Mouse (Mus musculus): ENCODE data around the gene Nme7. TPM values are rescaled to one million over a fixed set of nuclear protein-coding genes. Genes with fewer than 3 reads are reported as not detected.

The Nme7 gene
- polyA plus RNA-seq, 1 experiment from 2014 or later: 7.6 TPM

- Histone ChIP-seq H3K27ac (ENCODE audit: low read depth) (0 out of 2 replicates have a peak overlapping the region, but pooled peaks have one; percentile 29), H3K4me3 (ENCODE audit: low read depth, low read length) (no peak overlapping the region), H3K9ac (replicated peaks) (no peak overlapping the region), H3K4me1 (ENCODE audit: insufficient read depth) (peaks cover 15% of the 10 kb centered on the region), H3K27me3 (ENCODE audit: insufficient read depth, low read length) (peaks cover 24% of the 10 kb centered on the region), H3K9me3 (ENCODE audit: low read length) (no peaks in the 10 kb centered on the region), H3K4me2 (ENCODE audit: low read depth, low read length) (no peak overlapping the region), H3K36me3 (replicated peaks; ENCODE audit: insufficient read depth, low read length) (no peaks in the 10 kb centered on the region)
- 65% methylated on average over 13 of the region's 13 CpGs for WGBS (ENCODE audit: insufficient replicate concordance)
- no peak for ATAC-seq
- no peak for DNase-seq
- TF ChIP-seq EP300 (IDR thresholded peaks at IDR 0.05; ENCODE audit: low read depth) (no peak), CTCF (IDR thresholded peaks at IDR 0.05; ENCODE audit: low read depth) (no peak)
Observed at GRCm38 (mm10) chr1:164460921-164461697, 157.2 kb downstream of the Nme7 start.

GRCm38 (mm10) chr1:164461726-164462125 lies 157.8 kb downstream of the Nme7 start:
- no peaks in the 10 kb centered on the region for H3K9me3 ChIP-seq (ENCODE audit: low read length)
- H3K4me3 ChIP-seq (ENCODE audit: low read depth, low read length): no peak overlapping the region
- DNase-seq (no peak), ATAC-seq (no peak)
- peaks cover 22% of the 10 kb centered on the region for H3K27me3 ChIP-seq (ENCODE audit: insufficient read depth, low read length)
- no peak overlapping the region for H3K9ac ChIP-seq (replicated peaks)
- no peaks in the 10 kb centered on the region for H3K36me3 ChIP-seq (replicated peaks; ENCODE audit: insufficient read depth, low read length)
- no peak overlapping the region for H3K4me2 ChIP-seq (ENCODE audit: low read depth, low read length)
- TF ChIP-seq CTCF (IDR thresholded peaks at IDR 0.05; ENCODE audit: low read depth) (no peak), EP300 (IDR thresholded peaks at IDR 0.05; ENCODE audit: low read depth) (no peak)
- 45% methylated on average over 10 of the region's 10 CpGs for WGBS (ENCODE audit: insufficient replicate concordance)
- 0 out of 2 replicates have a peak overlapping the region, but pooled peaks have one; percentile 29 for H3K27ac ChIP-seq (ENCODE audit: low read depth)
- peaks cover 15% of the 10 kb centered on the region for H3K4me1 ChIP-seq (ENCODE audit: insufficient read depth)

- no peaks in the 10 kb centered on the region for H3K4me1 ChIP-seq (ENCODE audit: insufficient read depth)
- TF ChIP-seq EP300 (IDR thresholded peaks at IDR 0.05; ENCODE audit: low read depth) (no peak), CTCF (IDR thresholded peaks at IDR 0.05; ENCODE audit: low read depth) (no peak)
- H3K4me3 ChIP-seq (ENCODE audit: low read depth, low read length): no peak overlapping the region
- no peak overlapping the region for H3K27ac ChIP-seq (ENCODE audit: low read depth)
- DNase-seq: no peak
- no peaks in the 10 kb centered on the region for H3K27me3 ChIP-seq (ENCODE audit: insufficient read depth, low read length)
- H3K36me3 ChIP-seq (replicated peaks; ENCODE audit: insufficient read depth, low read length): no peaks in the 10 kb centered on the region
- WGBS (ENCODE audit: insufficient replicate concordance): 80% methylated on average over 10 of the region's 10 CpGs
- no peak for ATAC-seq
- no peaks in the 10 kb centered on the region for H3K9me3 ChIP-seq (ENCODE audit: low read length)
- H3K9ac ChIP-seq (replicated peaks): no peak overlapping the region
- no peak overlapping the region for H3K4me2 ChIP-seq (ENCODE audit: low read depth, low read length)
Observed at GRCm38 (mm10) chr1:164467406-164467805, 163.5 kb downstream of the Nme7 start.

GRCm38 (mm10) chr1:164468329-164468728 lies 164.4 kb downstream of the Nme7 start:
- Histone ChIP-seq H3K4me3 (ENCODE audit: low read depth, low read length) (no peak overlapping the region), H3K36me3 (replicated peaks; ENCODE audit: insufficient read depth, low read length) (no peaks in the 10 kb centered on the region), H3K27me3 (ENCODE audit: insufficient read depth, low read length) (no peaks in the 10 kb centered on the region), H3K4me2 (ENCODE audit: low read depth, low read length) (no peak overlapping the region), H3K27ac (ENCODE audit: low read depth) (no peak overlapping the region), H3K9me3 (ENCODE audit: low read length) (no peaks in the 10 kb centered on the region), H3K4me1 (ENCODE audit: insufficient read depth) (no peaks in the 10 kb centered on the region), H3K9ac (replicated peaks) (no peak overlapping the region)
- no peak for ATAC-seq
- TF ChIP-seq CTCF (IDR thresholded peaks at IDR 0.05; ENCODE audit: low read depth) (no peak), EP300 (IDR thresholded peaks at IDR 0.05; ENCODE audit: low read depth) (no peak)
- WGBS (ENCODE audit: insufficient replicate concordance): 76% methylated on average over 8 of the region's 8 CpGs
- DNase-seq: no peak

- no peaks in the 10 kb centered on the region for H3K36me3 ChIP-seq (replicated peaks; ENCODE audit: insufficient read depth, low read length)
- TF ChIP-seq EP300 (IDR thresholded peaks at IDR 0.05; ENCODE audit: low read depth): no peak
- TF ChIP-seq CTCF (IDR thresholded peaks at IDR 0.05; ENCODE audit: low read depth): no peak
- H3K4me2 ChIP-seq (ENCODE audit: low read depth, low read length): no peak overlapping the region
- H3K9ac ChIP-seq (replicated peaks): no peak overlapping the region
- WGBS (ENCODE audit: insufficient replicate concordance): 60% methylated on average over 6 of the region's 6 CpGs
- no peak for ATAC-seq
- H3K4me1 ChIP-seq (ENCODE audit: insufficient read depth): no peaks in the 10 kb centered on the region; the same call in 1 of the 2 replicates
- H3K27ac ChIP-seq (ENCODE audit: low read depth): no peak overlapping the region
- DNase-seq: no peak
- H3K27me3 ChIP-seq (ENCODE audit: insufficient read depth, low read length): no peaks in the 10 kb centered on the region
- H3K4me3 ChIP-seq (ENCODE audit: low read depth, low read length): no peak overlapping the region
- no peaks in the 10 kb centered on the region for H3K9me3 ChIP-seq (ENCODE audit: low read length)
Observed at GRCm38 (mm10) chr1:164470985-164471384, 167.1 kb downstream of the Nme7 start.

GRCm38 (mm10) chr1:164471632-164472031 lies 167.7 kb downstream of the Nme7 start:
- no peak for TF ChIP-seq EP300 (IDR thresholded peaks at IDR 0.05; ENCODE audit: low read depth)
- no peak for TF ChIP-seq CTCF (IDR thresholded peaks at IDR 0.05; ENCODE audit: low read depth)
- no peak for DNase-seq
- ATAC-seq: no peak
- H3K27me3 ChIP-seq (ENCODE audit: insufficient read depth, low read length): no peaks in the 10 kb centered on the region
- no peak overlapping the region for H3K4me2 ChIP-seq (ENCODE audit: low read depth, low read length)
- no peak overlapping the region for H3K27ac ChIP-seq (ENCODE audit: low read depth)
- WGBS (ENCODE audit: insufficient replicate concordance): 71% methylated on average over 5 of the region's 5 CpGs
- H3K9ac ChIP-seq (replicated peaks): no peak overlapping the region
- H3K4me1 ChIP-seq (ENCODE audit: insufficient read depth): no peaks in the 10 kb centered on the region; the same call in 1 of the 2 replicates
- no peaks in the 10 kb centered on the region for H3K9me3 ChIP-seq (ENCODE audit: low read length)
- no peak overlapping the region for H3K4me3 ChIP-seq (ENCODE audit: low read depth, low read length)
- no peaks in the 10 kb centered on the region for H3K36me3 ChIP-seq (replicated peaks; ENCODE audit: insufficient read depth, low read length)
